Mouse (Mus musculus): ENCODE measurements around the gene Nxpe2. TPM values are rescaled to one million over a fixed set of nuclear protein-coding genes. Genes with fewer than 3 reads are reported as not detected.

Gene Nxpe2
- polyA plus RNA-seq (2015; fragmentation: Nextera tagmentation; extraction: Ambion mirVana): 0.28 and 0.60 TPM in 2 replicates

DNA sequence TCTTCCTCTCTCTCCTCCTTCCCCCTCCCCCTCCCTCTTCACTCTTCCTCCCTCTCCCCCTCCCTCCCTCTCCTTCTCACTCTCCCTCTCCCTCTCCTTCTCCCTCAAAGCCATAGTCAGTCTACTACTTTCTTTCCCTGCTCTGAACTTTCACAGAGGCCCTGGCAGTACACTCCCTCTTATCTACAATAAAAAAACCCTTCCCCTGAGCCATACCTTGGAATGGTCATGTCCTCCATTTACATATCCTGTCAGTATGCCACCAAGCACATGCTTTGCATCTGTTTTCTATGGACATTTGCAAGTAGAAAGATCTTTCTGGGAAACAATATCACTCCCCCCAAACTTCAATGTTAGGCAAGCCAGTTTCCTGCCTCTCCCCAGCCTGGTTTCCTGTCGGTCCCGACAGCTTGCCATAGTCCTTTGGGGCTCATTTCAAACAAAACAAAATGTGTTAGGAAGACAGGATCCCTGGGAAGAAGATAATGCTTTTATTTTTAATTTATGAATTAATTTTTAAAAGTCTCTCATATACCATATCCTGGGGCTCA is at the start of gene Nxpe2:
TSS of gene Nxpe2 (minus strand) at position 307 of the 551 bp plus-strand sequence.
- H3K9me3 ChIP-seq (replicated peaks): no peaks in the 10 kb centered on the region
- H3K27ac ChIP-seq (replicated peaks): 0 out of 2 replicates have a peak within 1 kb of the TSS, but pooled peaks have one; percentile 19
- 52% methylated on average over 2 of the region's 2 CpGs for WGBS
- H3K4me1 ChIP-seq: no peaks in the 10 kb centered on the region
- no peaks in the 10 kb centered on the region for H3K27me3 ChIP-seq (replicated peaks)
- ATAC-seq (ENCODE audit: low FRiP score): no peak
- H3K4me3 ChIP-seq (replicated peaks): no peak within 1 kb of the TSS
- H3K36me3 ChIP-seq: no peaks in the 10 kb centered on the region
- no peak within 1 kb of the TSS for H3K4me2 ChIP-seq
- no peak within 1 kb of the TSS for H3K9ac ChIP-seq (replicated peaks)

DNA sequence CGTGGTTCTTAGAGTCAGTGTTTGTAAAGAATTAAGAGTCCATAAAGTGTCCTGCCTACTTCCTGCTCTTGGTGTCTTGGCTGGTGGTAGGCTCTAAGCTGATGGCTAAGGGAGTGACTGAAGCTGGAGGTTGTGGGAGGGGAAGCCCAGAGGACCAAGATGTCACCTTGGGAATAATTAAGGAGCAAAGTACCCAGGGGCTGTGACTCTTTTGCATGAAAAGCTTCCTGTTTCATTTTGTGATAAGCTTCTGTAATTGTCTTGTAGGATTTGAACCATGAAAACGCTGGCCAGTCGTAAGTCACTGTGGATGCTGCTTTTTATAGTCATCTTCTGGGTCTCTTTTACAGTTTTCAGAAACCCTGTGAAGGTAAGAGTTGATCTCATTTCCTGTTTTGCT is 36.7 kb upstream of the Nxpe2 start:
- ATAC-seq (ENCODE audit: low FRiP score): no peak
- Histone ChIP-seq H3K4me1 (no peaks in the 10 kb centered on the region), H3K9me3 (replicated peaks) (no peaks in the 10 kb centered on the region), H3K27ac (replicated peaks) (no peak overlapping the region), H3K27me3 (replicated peaks) (no peaks in the 10 kb centered on the region), H3K4me2 (no peak overlapping the region), H3K9ac (replicated peaks) (no peak overlapping the region), H3K4me3 (replicated peaks) (no peak overlapping the region), H3K36me3 (no peaks in the 10 kb centered on the region)
- 69% methylated on average over 3 of the region's 3 CpGs for WGBS

DNA sequence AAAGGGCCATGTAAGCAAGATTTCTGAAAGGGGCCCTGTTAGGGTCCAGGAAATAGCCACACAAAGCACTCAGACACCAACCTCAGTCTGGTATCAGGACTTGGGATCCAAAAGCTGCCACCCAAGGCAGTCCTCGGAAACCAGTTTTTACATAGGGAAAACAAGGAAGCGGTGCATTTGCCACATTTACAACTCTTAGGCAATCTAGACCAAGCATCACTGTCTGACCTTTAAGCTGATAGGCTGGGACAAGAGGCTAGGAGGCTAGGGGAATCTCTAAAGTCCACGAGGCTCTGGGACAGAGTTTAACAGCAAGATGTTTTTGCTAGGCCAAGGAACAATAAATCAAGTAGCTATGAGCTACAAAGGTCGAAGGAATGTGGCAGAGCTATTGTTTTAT is 35.2 kb upstream of the Nxpe2 start:
- H3K4me1 ChIP-seq: no peaks in the 10 kb centered on the region
- no peaks in the 10 kb centered on the region for H3K9me3 ChIP-seq (replicated peaks)
- H3K36me3 ChIP-seq: no peaks in the 10 kb centered on the region
- H3K4me3 ChIP-seq (replicated peaks): no peak overlapping the region
- no peak overlapping the region for H3K9ac ChIP-seq (replicated peaks)
- no peak overlapping the region for H3K27ac ChIP-seq (replicated peaks)
- H3K4me2 ChIP-seq: no peak overlapping the region
- no peak for ATAC-seq (ENCODE audit: low FRiP score)
- WGBS: 61% methylated on average over 4 of the region's 4 CpGs
- no peaks in the 10 kb centered on the region for H3K27me3 ChIP-seq (replicated peaks)

DNA sequence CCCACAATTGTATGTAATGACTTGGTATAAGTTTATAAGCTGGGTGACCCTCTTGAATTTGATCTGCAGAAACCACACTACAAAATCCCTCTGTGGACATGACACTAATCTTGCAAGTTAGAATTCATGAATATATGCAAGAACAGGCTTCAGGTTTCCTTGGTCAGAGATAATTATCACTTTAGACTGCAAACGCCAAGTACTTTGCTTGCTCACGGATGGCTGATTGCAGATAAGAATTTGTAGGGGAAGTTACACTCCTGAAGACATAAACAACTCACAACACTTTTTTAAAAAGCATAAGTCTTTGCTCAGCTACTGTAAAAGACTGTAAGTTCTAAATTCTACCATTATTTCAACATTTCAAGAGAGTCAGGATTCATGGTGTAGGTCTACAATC is 21.1 kb upstream of the Nxpe2 start:
- no peak overlapping the region for H3K27ac ChIP-seq (replicated peaks)
- H3K36me3 ChIP-seq: no peaks in the 10 kb centered on the region
- ATAC-seq (ENCODE audit: low FRiP score): no peak
- no peak overlapping the region for H3K4me3 ChIP-seq (replicated peaks)
- no peak overlapping the region for H3K4me2 ChIP-seq
- no peaks in the 10 kb centered on the region for H3K27me3 ChIP-seq (replicated peaks)
- no peaks in the 10 kb centered on the region for H3K4me1 ChIP-seq
- H3K9ac ChIP-seq (replicated peaks): no peak overlapping the region
- 82% methylated on average over 2 of the region's 2 CpGs for whole genome bisulfite sequencing
- no peaks in the 10 kb centered on the region for H3K9me3 ChIP-seq (replicated peaks)

DNA sequence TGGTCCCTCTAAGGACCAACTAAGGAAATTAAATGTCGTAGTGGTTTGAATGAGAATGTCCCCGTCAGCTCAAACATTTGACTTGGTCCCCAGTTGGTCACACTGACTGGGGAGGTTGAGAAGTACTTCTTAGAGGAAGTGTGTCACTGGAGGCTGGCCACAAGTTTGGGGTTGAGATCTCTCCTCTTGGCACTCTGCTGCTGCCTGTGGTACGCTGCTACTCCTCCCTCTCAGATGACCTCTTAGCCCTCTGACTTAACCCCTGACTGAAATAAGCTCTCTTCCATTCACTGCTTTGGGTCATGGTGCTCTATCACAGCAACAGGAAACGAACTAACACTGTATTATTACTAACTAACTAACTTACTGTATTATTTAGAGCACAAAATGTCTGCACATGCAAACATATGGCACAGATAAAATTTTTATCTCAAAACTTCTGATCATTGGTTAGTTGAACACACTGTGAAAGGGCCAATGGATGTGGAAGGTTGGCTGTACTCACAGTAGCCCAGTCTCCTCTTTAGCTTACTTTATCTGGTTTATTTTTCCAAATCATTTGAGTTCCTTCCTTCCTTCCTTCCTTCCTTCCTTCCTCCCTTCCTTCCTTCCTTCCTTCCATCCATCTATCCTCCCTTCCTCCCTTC is 20.1 kb upstream of the Nxpe2 start:
- 80% methylated on average over 4 of the region's 4 CpGs for WGBS
- H3K4me1 ChIP-seq: no peaks in the 10 kb centered on the region

DNA sequence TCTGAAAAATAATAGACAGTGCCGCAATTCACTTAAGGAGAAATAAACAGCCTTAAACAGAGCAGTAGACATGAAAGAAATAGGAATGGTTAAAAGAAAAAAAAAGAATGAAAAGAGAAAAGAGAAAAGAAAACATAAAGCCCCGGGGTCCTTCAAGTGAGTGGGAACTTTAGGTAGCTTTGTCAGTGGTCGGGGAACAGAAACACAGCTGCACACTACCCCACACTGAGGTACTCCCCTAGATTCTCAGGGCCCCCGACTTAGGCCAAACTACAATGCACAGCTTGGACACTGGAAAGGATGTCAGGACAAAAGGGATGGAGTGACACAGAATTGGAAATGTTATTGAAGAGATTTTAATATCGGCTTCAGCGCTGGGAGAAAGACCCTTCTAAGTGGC is 9.5 kb upstream of the Nxpe2 start:
- H3K27ac ChIP-seq (replicated peaks): no peak overlapping the region
- no peaks in the 10 kb centered on the region for H3K27me3 ChIP-seq (replicated peaks)
- no peaks in the 10 kb centered on the region for H3K9me3 ChIP-seq (replicated peaks)
- no peaks in the 10 kb centered on the region for H3K4me1 ChIP-seq
- no peak overlapping the region for H3K9ac ChIP-seq (replicated peaks)
- H3K4me2 ChIP-seq: no peak overlapping the region
- ATAC-seq (ENCODE audit: low FRiP score): no peak
- no peak overlapping the region for H3K4me3 ChIP-seq (replicated peaks)
- no peaks in the 10 kb centered on the region for H3K36me3 ChIP-seq
- 90% methylated on average over 6 of the region's 6 CpGs for WGBS

More for the DNA sequence above, 20.1 kb upstream of the Nxpe2 start:
- Histone ChIP-seq H3K27me3 (replicated peaks) (no peaks in the 10 kb centered on the region), H3K27ac (replicated peaks) (no peak overlapping the region), H3K4me2 (no peak overlapping the region), H3K36me3 (no peaks in the 10 kb centered on the region), H3K9ac (replicated peaks) (no peak overlapping the region), H3K9me3 (replicated peaks) (no peaks in the 10 kb centered on the region), H3K4me3 (replicated peaks) (no peak overlapping the region)
- no peak for ATAC-seq (ENCODE audit: low FRiP score)

DNA sequence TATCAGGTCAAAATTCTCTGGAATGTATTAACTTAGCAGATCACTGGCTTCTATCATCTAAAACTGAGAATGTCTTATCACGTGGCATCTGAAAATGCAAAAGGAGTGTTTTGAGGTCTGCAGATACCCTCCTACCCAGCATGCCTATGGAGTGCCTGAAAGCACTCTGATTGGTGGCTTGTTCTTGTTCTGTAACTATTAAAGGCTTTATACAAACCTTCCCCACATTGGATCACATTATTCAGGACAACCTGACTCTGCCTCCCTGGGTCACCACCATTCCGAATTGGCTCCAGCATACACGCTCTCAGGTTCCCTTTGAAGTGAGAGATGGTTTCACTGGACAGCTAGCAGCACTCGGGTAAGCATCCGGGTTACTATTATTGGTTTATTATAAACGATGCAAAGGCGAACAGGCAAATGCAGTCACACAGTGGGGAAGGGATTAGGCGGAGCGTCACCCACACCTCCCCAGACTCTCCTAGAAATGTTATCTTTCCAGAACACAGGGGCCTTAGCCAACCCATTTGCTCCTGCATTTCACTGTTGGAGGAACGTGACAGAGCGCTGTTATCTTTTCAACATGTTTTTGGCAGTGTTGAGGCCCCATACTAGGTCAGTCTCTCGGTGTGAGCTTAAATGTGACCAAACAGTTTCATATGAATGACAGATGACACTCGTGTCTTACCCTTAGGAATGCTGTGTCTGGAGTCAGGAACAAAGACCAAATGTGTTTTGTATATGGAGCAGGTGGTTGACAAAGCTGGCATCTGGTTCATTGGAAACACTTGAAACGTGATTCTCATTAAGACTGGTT is 8.8 kb upstream of the Nxpe2 start:
- Histone ChIP-seq H3K27ac (replicated peaks) (no peak overlapping the region), H3K27me3 (replicated peaks) (no peaks in the 10 kb centered on the region), H3K36me3 (no peaks in the 10 kb centered on the region), H3K4me3 (replicated peaks) (no peak overlapping the region), H3K9me3 (replicated peaks) (no peaks in the 10 kb centered on the region), H3K9ac (replicated peaks) (no peak overlapping the region), H3K4me2 (no peak overlapping the region), H3K4me1 (no peaks in the 10 kb centered on the region)
- 84% methylated on average over 14 of the region's 14 CpGs for WGBS
- ATAC-seq (ENCODE audit: low FRiP score): no peak

DNA sequence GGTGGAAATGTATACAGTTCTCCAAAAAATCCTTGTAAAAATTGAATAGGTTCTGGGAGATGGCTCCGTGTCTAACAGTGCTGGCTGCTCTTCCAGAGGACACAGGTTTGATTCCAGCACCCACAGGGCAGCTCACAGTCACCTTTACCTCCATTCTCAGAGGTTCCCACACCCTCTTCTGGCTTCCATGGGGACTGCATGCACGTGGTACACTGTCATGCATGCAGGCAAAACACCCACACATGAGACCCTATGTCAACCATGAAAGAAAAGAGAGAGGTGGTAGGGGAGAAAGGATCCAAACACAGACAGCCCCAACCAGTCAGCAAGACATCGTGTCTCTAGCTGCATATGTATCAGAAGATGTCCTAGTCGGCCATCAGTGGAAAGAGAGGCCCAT is 7.6 kb upstream of the Nxpe2 start:
- no peak for ATAC-seq (ENCODE audit: low FRiP score)
- Histone ChIP-seq H3K9me3 (replicated peaks) (no peaks in the 10 kb centered on the region), H3K4me3 (replicated peaks) (no peak overlapping the region), H3K4me1 (no peaks in the 10 kb centered on the region), H3K36me3 (no peaks in the 10 kb centered on the region), H3K27ac (replicated peaks) (no peak overlapping the region), H3K4me2 (no peak overlapping the region), H3K9ac (replicated peaks) (no peak overlapping the region), H3K27me3 (replicated peaks) (no peaks in the 10 kb centered on the region)
- 85% methylated on average over 4 of the region's 4 CpGs for WGBS

DNA sequence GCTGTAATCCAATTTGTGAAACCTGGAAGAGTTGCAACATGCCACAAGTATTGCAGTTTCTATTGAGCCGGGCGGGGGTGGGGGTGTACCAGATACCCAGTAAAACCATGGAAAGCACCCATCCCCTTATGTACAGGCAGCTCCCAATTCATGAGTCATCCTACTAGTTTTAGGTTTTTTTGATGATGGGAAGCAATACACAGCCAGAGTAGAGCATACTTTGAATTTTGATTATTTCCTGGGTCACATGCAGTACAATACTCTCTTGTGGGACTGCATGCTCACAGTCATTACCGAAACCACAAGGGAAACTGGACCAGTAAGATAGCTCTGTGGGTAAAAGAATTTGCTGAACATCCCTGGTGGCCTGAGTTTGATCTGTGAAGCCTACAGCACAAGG is 3.8 kb upstream of the Nxpe2 start:
- Histone ChIP-seq H3K4me2 (no peak overlapping the region), H3K9me3 (replicated peaks) (no peaks in the 10 kb centered on the region), H3K9ac (replicated peaks) (no peak overlapping the region), H3K4me3 (replicated peaks) (no peak overlapping the region), H3K27me3 (replicated peaks) (no peaks in the 10 kb centered on the region), H3K4me1 (no peaks in the 10 kb centered on the region), H3K27ac (replicated peaks) (no peak overlapping the region), H3K36me3 (no peaks in the 10 kb centered on the region)
- 94% methylated on average over 3 of the region's 3 CpGs for WGBS
- ATAC-seq (ENCODE audit: low FRiP score): no peak

DNA sequence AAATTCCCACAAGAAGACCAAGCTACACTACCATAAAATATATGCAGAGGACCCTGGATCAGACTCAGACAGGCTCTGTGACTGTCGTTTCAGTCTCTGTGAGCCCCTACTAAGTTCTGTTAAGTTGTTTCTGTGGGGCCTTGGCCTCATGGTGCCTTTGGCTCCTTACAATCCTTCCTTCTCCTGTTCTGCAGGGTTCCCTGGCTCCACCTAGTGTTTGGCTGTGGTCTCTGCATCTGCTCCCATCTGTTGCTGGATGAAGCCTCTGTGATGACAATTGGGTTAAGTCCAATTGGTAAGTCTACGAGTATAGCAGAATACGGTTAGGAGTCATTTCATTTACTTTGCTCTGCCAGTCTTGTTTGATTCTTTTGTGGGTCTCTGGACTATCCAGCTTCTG is 1.5 kb upstream of the Nxpe2 start:
- 49% methylated on average over 3 of the region's 3 CpGs for WGBS

DNA sequence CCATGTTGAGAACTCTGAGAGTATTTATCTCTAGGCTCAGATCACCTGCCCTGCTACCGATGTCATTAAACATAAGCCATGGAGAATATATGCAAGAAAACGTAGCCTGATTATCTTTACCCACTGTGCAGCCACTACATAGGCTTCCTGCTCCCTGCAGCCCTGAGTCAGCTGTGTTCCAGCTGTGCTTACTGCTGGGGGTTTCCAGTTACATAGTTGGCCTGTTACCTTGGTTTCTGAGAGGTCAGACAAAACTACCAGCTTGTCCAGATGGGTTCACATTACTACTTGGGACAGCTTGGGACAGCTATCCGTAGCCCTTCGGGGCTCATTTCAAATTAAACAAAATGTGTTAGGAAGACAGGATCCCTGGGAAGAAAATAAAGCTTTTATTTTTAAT is 868 bp upstream of the Nxpe2 start:
- WGBS: 68% methylated on average over 4 of the region's 4 CpGs
- Histone ChIP-seq H3K27me3 (replicated peaks) (no peaks in the 10 kb centered on the region), H3K4me1 (no peaks in the 10 kb centered on the region), H3K9me3 (replicated peaks) (no peaks in the 10 kb centered on the region), H3K27ac (replicated peaks) (0 out of 2 replicates have a peak overlapping the region, but pooled peaks have one; percentile 19), H3K36me3 (no peaks in the 10 kb centered on the region), H3K4me3 (replicated peaks) (no peak overlapping the region), H3K9ac (replicated peaks) (no peak overlapping the region), H3K4me2 (no peak overlapping the region)
- no peak for ATAC-seq (ENCODE audit: low FRiP score)

More for the DNA sequence above, 1.5 kb upstream of the Nxpe2 start:
- Histone ChIP-seq H3K27ac (replicated peaks) (no peak overlapping the region), H3K36me3 (no peaks in the 10 kb centered on the region), H3K4me2 (no peak overlapping the region), H3K4me3 (replicated peaks) (no peak overlapping the region), H3K9ac (replicated peaks) (no peak overlapping the region), H3K9me3 (replicated peaks) (no peaks in the 10 kb centered on the region), H3K27me3 (replicated peaks) (no peaks in the 10 kb centered on the region), H3K4me1 (no peaks in the 10 kb centered on the region)
- ATAC-seq (ENCODE audit: low FRiP score): no peak

DNA sequence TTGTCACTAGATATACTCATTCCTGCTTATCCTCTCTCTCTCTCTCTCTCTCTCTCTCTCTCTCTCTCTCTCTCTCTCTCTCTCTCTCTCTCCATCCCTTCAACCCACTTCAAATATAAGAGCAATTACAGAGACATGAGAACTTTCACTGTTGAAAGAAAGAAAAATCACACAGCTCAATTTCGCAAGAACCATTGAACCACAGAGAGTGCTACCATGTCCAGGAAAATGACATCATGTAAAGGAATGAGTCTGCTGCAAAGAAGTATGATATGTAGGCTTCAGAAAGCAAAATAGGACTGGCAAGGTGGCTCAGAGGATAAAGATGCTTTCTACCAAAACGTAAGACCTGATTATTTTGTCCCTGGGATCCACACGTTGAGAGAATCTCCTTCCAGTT is 7.4 kb downstream of the Nxpe2 start:
- Histone ChIP-seq H3K9me3 (replicated peaks) (no peaks in the 10 kb centered on the region), H3K4me2 (no peak overlapping the region), H3K9ac (replicated peaks) (no peak overlapping the region), H3K4me3 (replicated peaks) (no peak overlapping the region), H3K27ac (replicated peaks) (no peak overlapping the region), H3K4me1 (no peaks in the 10 kb centered on the region), H3K27me3 (replicated peaks) (no peaks in the 10 kb centered on the region), H3K36me3 (no peaks in the 10 kb centered on the region)
- WGBS: 89% methylated on average over 3 of the region's 3 CpGs
- no peak for ATAC-seq (ENCODE audit: low FRiP score)

All from neural tube, embryonic 15.5 days (tissue).